Comparison of ENCODE assay signal across 13 mouse cellular contexts in genomic region chr15:62693671-62694070, GRCm38 (mm10).
"Had no signal": no experiment of that assay in that cellular context is flagged by ENCODE, and none has a peak within 500 bp of the region (broad histone marks: within the 10 kb centered on the region; RNA-seq: fewer than 3 reads in every experiment).

No protein-coding gene starts in this region.

- H3K4me1 ChIP-seq: lung, embryonic 15.5 days; midbrain, embryonic 13.5 days; midbrain, embryonic 15.5 days; neural tube, embryonic 12.5 days; stomach, embryonic 15.5 days had no signal

- DNase-seq: lung, adult 2 months; lung, postnatal 14 days; lung, postnatal 36 days; right cerebral cortex, postnatal 14 days; thymus, adult 2 months; thymus, postnatal 25 days; thymus, postnatal 4 days had no signal

- H3K27me3 ChIP-seq: lung, embryonic 15.5 days; megakaryocyte, embryonic 14.5 days; midbrain, embryonic 13.5 days; midbrain, embryonic 15.5 days; neural tube, embryonic 12.5 days; stomach, embryonic 15.5 days had no signal

- H3K9me3 ChIP-seq: lung, embryonic 15.5 days; megakaryocyte, embryonic 14.5 days; midbrain, embryonic 13.5 days; midbrain, embryonic 15.5 days; neural tube, embryonic 12.5 days; stomach, embryonic 15.5 days had no signal

- H3K4me3 ChIP-seq: lung, embryonic 15.5 days; megakaryocyte, embryonic 14.5 days; midbrain, embryonic 13.5 days; midbrain, embryonic 15.5 days; neural tube, embryonic 12.5 days; stomach, embryonic 15.5 days had no signal

- H3K36me3 ChIP-seq: lung, embryonic 15.5 days; midbrain, embryonic 13.5 days; midbrain, embryonic 15.5 days; neural tube, embryonic 12.5 days; stomach, embryonic 15.5 days had no signal
